Mouse (Mus musculus): Measurements from ENCODE around the gene Tmem88b. TPM values are rescaled to one million over a fixed set of nuclear protein-coding genes. Genes with fewer than 3 reads are reported as not detected.

Tmem88b gene
- total and polyA plus RNA-seq, 3 experiments, result 0.19 to 0.32 TPM; not detected in 1

DNA sequence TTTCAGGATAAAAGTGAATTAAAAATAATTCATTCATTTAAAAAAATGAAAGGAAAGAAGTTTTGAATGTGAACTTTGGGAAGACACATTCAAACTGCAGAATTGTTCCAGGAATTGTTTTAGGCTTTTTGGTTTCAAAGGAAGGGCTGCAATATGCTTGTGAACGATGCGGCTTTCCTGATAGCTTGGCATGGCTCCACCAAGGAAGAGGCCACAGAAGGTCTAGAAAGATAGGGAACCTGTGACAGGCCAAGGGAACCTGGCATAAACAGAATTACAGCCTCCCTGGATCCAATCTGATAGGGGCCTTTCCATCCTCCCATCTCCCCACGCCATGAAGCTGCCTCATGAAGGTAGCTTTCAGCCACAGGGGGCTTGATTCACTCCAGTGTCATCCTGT lies 2.6 kb upstream of the Tmem88b start:
- no peaks in the 10 kb centered on the region for H3K9me3 ChIP-seq (replicated peaks; ENCODE audit: insufficient read depth, low read length)
- H3K4me1 ChIP-seq (ENCODE audit: control insufficient read depth in 1 of 2, insufficient read depth in 2 of 2, low read length in 2 of 2), result peaks cover 14 to 23% of the 10 kb centered on the region in 2 experiments
- no peaks in the 10 kb centered on the region for H3K27me3 ChIP-seq (ENCODE audit: control insufficient read depth in 1 of 2, insufficient read depth in 2 of 2, low read length in 2 of 2)
- H3K4me3 ChIP-seq (ENCODE audit: control insufficient read depth in 1 of 2, insufficient read depth in 1 of 2, low read depth in 2 of 2, low read length in 2 of 2), result no peak overlapping the region
- no peaks in the 10 kb centered on the region; the same call in 1 of the 2 replicates for H3K79me2 ChIP-seq (ENCODE audit: control insufficient read depth, insufficient read depth, low read length, poor library complexity)
- DNase-seq (ENCODE audit: low read depth, low spot score), result peak; percentile 89
- H3K36me3 ChIP-seq (ENCODE audit: control insufficient read depth in 1 of 2, insufficient read depth in 2 of 2, low read length in 2 of 2), result peaks cover 0 to 18% of the 10 kb centered on the region in 2 experiments; a peak in 2 of 4 replicates
- H3K27ac ChIP-seq (ENCODE audit: control insufficient read depth, low read depth, low read length), result peak overlapping the region; percentile 85
- no peak overlapping the region for H3K9ac ChIP-seq (ENCODE audit: control insufficient read depth, low read depth, low read length, poor library complexity, severe bottlenecking)
- no peak for TF ChIP-seq MXI1 (IDR thresholded peaks at IDR 0.05; ENCODE audit: low read depth, low read length)
- TF ChIP-seq POLR2AphosphoS2 (IDR thresholded peaks at IDR 0.05; ENCODE audit: low read length), result peak; percentile 39; the same call in 1 of the 2 replicates
- TF ChIP-seq ETS1 (IDR thresholded peaks at IDR 0.05; ENCODE audit: low read depth, low read length), result peak; percentile 82
- no peak for TF ChIP-seq MAZ (IDR thresholded peaks at IDR 0.05; ENCODE audit: low read depth, low read length)
- TF ChIP-seq TCF12 (IDR thresholded peaks at IDR 0.05; ENCODE audit: low read depth, low read length), result peak; percentile 95
- TF ChIP-seq ZKSCAN1 (IDR thresholded peaks at IDR 0.05; ENCODE audit: low read depth, low read length), result no peak
- TF ChIP-seq SMC3 (IDR thresholded peaks at IDR 0.05; ENCODE audit: low read depth, low read length), result no peak
- no peak for TF ChIP-seq POLR2A (IDR thresholded peaks at IDR 0.05; ENCODE audit: control insufficient read depth in 1 of 2, insufficient read depth in 1 of 2, low read depth in 1 of 2, low read length in 2 of 2, poor library complexity in 1 of 2)
- TF ChIP-seq NELFE (IDR thresholded peaks at IDR 0.05; ENCODE audit: low read depth, low read length), result no peak
- peak; percentile 71; the same call in 1 of the 2 replicates for TF ChIP-seq SIN3A (IDR thresholded peaks at IDR 0.05; ENCODE audit: low read length)
- TF ChIP-seq RCOR1 (IDR thresholded peaks at IDR 0.05; ENCODE audit: low read depth, low read length), result peak; percentile 91
- TF ChIP-seq USF1 (IDR thresholded peaks at IDR 0.05; ENCODE audit: low read depth, low read length), result no peak
- TF ChIP-seq JUND (IDR thresholded peaks at IDR 0.05; ENCODE audit: low read depth, low read length), result 0 out of 2 replicates have a peak, but pooled peaks have one; percentile 12
- TF ChIP-seq KAT2A (conservative IDR thresholded peaks at IDR 0.05; ENCODE audit: low read depth, low read length), result no peak; the same call in 1 of the 2 replicates
- no peak for TF ChIP-seq POLR2AphosphoS5 (IDR thresholded peaks at IDR 0.05; ENCODE audit: borderline replicate concordance, low read depth, low read length)
- TF ChIP-seq ELF1 (IDR thresholded peaks at IDR 0.05; ENCODE audit: low read depth, low read length), result 0 out of 2 replicates have a peak, but pooled peaks have one; percentile 45
- no peak; the same call in 1 of the 2 replicates for TF ChIP-seq CHD2 (IDR thresholded peaks at IDR 0.05; ENCODE audit: low read length)
- TF ChIP-seq HCFC1 (IDR thresholded peaks at IDR 0.05; ENCODE audit: low read depth, low read length), result peak; percentile 46; the same call in 1 of the 2 replicates
- TF ChIP-seq ZC3H11A (IDR thresholded peaks at IDR 0.05; ENCODE audit: low read depth, low read length), result no peak
- TF ChIP-seq TAL1 (IDR thresholded peaks at IDR 0.05; ENCODE audit: low read length), result peak; percentile 95
- TF ChIP-seq MAFK (IDR thresholded peaks at IDR 0.05; ENCODE audit: borderline replicate concordance, low read depth, low read length), result peak; percentile 70; the same call in 1 of the 2 replicates
- TF ChIP-seq MEF2A (IDR thresholded peaks at IDR 0.05; ENCODE audit: extremely low read depth, insufficient replicate concordance, low read depth, low read length, poor library complexity, severe bottlenecking), result no peak
- no peak for TF ChIP-seq ZNF384 (IDR thresholded peaks at IDR 0.05; ENCODE audit: low read depth, low read length)
- peak; percentile 21; the same call in 1 of the 2 replicates for TF ChIP-seq MYC (IDR thresholded peaks at IDR 0.05; ENCODE audit: low read depth, low read length)
- TF ChIP-seq USF2 (IDR thresholded peaks at IDR 0.05; ENCODE audit: borderline replicate concordance in 1 of 2, insufficient read depth in 1 of 2, low read depth in 1 of 2, low read length in 2 of 2), result no peak
- TF ChIP-seq NRF1 (IDR thresholded peaks at IDR 0.05; ENCODE audit: insufficient read depth, low read depth, low read length, poor library complexity, severe bottlenecking), result 0 out of 2 replicates have a peak, but pooled peaks have one; percentile 0
- no peak for TF ChIP-seq UBTF (IDR thresholded peaks at IDR 0.05; ENCODE audit: borderline replicate concordance, insufficient read depth, low read depth, low read length)
- no peak for TF ChIP-seq CTCF (IDR thresholded peaks at IDR 0.05 in 2 of 3, conservative IDR thresholded peaks at IDR 0.05 in 1 of 3; ENCODE audit: control insufficient read depth in 1 of 3, insufficient read depth in 1 of 3, low read depth in 2 of 3, low read length in 3 of 3, poor library complexity in 1 of 3, severe bottlenecking in 1 of 3)
- no peak for TF ChIP-seq ZMIZ1 (IDR thresholded peaks at IDR 0.05; ENCODE audit: low read depth, low read length)
- no peak for TF ChIP-seq BHLHE40 (IDR thresholded peaks at IDR 0.05; ENCODE audit: borderline replicate concordance, low read depth, low read length)
- TF ChIP-seq GABPA (IDR thresholded peaks at IDR 0.05; ENCODE audit: low read depth, low read length), result no peak
- TF ChIP-seq MAX (IDR thresholded peaks at IDR 0.05; ENCODE audit: low read length), result peak; percentile 25; the same call in 1 of the 2 replicates
- peak; percentile 95 for TF ChIP-seq GATA1 (IDR thresholded peaks at IDR 0.05; ENCODE audit: low read depth, low read length)
- no peak for TF ChIP-seq TBP (IDR thresholded peaks at IDR 0.05; ENCODE audit: low read depth, low read length)
- no peak for TF ChIP-seq RAD21 (IDR thresholded peaks at IDR 0.05; ENCODE audit: low read depth, low read length)
- no peak for TF ChIP-seq E2F4 (IDR thresholded peaks at IDR 0.05; ENCODE audit: borderline replicate concordance, low read depth, low read length)
- TF ChIP-seq CHD1 (IDR thresholded peaks at IDR 0.05; ENCODE audit: low read depth, low read length), result no peak
